Mouse (Mus musculus): ENCODE results near the gene Slc25a30. TPM values are rescaled to one million over a fixed set of nuclear protein-coding genes. Genes with fewer than 3 reads are reported as not detected.
"Not testable (repeated sequence)": the region's sequence is repeated elsewhere in the genome, so short reads cannot be mapped to it uniquely, and the experiment has no call there.

The Slc25a30 gene
- polyA plus RNA-seq (2016; fragmentation: Nextera tagmentation; extraction: Ambion mirVana): 5.3 and 5.5 TPM in 2 replicates

GRCm38 (mm10) chr14:75786868-75787793, at the start of gene Slc25a30:
Slc25a30 (minus strand) TSS chr14:75787037.
- 7% methylated on average over 49 of the region's 51 CpGs for WGBS
- ATAC-seq (ENCODE audit: insufficient number of reproducible peaks, insufficient read depth, low FRiP score, low TSS enrichment): peak; percentile 99
- H3K9me3 ChIP-seq: no peaks in the 10 kb centered on the region
- peak within 1 kb of the TSS; percentile 85 for H3K4me2 ChIP-seq (replicated peaks)
- peak within 1 kb of the TSS; percentile 72 for H3K4me3 ChIP-seq
- peak within 1 kb of the TSS; percentile 70; the same call in 1 of the 2 replicates for H3K27ac ChIP-seq
- H3K9ac ChIP-seq: peak within 1 kb of the TSS; percentile 65
- 0 out of 2 replicates have a peak, but pooled peaks cover 3% of the 10 kb centered on the region for H3K4me1 ChIP-seq
- peaks cover 16% of the 10 kb centered on the region for H3K27me3 ChIP-seq
- H3K36me3 ChIP-seq: no peaks in the 10 kb centered on the region

- Histone ChIP-seq H3K27ac (no peak overlapping the region), H3K4me3 (no peak overlapping the region), H3K9me3 (no peaks in the 10 kb centered on the region), H3K27me3 (no peaks in the 10 kb centered on the region), H3K9ac (no peak overlapping the region), H3K4me1 (peaks cover 23% of the 10 kb centered on the region; the same call in 1 of the 2 replicates), H3K4me2 (replicated peaks) (no peak overlapping the region), H3K36me3 (no peaks in the 10 kb centered on the region)
- WGBS: 91% methylated on average over 3 of the region's 3 CpGs
- ATAC-seq (ENCODE audit: insufficient number of reproducible peaks, insufficient read depth, low FRiP score, low TSS enrichment): no peak
Observed at GRCm38 (mm10) chr14:75836579-75836978, 49.7 kb upstream of the Slc25a30 start.

- Histone ChIP-seq H3K4me2 (replicated peaks) (peak overlapping the region; percentile 93), H3K4me3 (peak overlapping the region; percentile 44), H3K27me3 (no peaks in the 10 kb centered on the region), H3K4me1 (peaks cover 23% of the 10 kb centered on the region; the same call in 1 of the 2 replicates), H3K36me3 (no peaks in the 10 kb centered on the region), H3K9me3 (no peaks in the 10 kb centered on the region), H3K9ac (peak overlapping the region; percentile 68), H3K27ac (peak overlapping the region; percentile 97)
- peak; percentile 17; the same call in 1 of the 2 replicates for ATAC-seq (ENCODE audit: insufficient number of reproducible peaks, insufficient read depth, low FRiP score, low TSS enrichment)
- under 1% methylated on average over 16 of the region's 16 CpGs for WGBS
Observed at GRCm38 (mm10) chr14:75834739-75835381, 48.0 kb upstream of the Slc25a30 start.

GRCm38 (mm10) chr14:75834251-75834738, 47.5 kb upstream of the Slc25a30 start:
- under 1% methylated on average over 10 of the region's 10 CpGs for WGBS
- Histone ChIP-seq H3K4me3 (peak overlapping the region; percentile 44), H3K36me3 (no peaks in the 10 kb centered on the region), H3K4me1 (peaks cover 23% of the 10 kb centered on the region; the same call in 1 of the 2 replicates), H3K9ac (peak overlapping the region; percentile 68), H3K9me3 (no peaks in the 10 kb centered on the region), H3K27ac (peak overlapping the region; percentile 97), H3K27me3 (no peaks in the 10 kb centered on the region), H3K4me2 (replicated peaks) (peak overlapping the region; percentile 93)
- ATAC-seq (ENCODE audit: insufficient number of reproducible peaks, insufficient read depth, low FRiP score, low TSS enrichment): peak; percentile 88

GRCm38 (mm10) chr14:75833546-75834250, 46.9 kb upstream of the Slc25a30 start:
- no peaks in the 10 kb centered on the region for H3K27me3 ChIP-seq
- peak overlapping the region; percentile 97 for H3K27ac ChIP-seq
- WGBS: 5% methylated on average over 12 of the region's 12 CpGs
- H3K9me3 ChIP-seq: no peaks in the 10 kb centered on the region
- peak overlapping the region; percentile 44 for H3K4me3 ChIP-seq
- peaks cover 29% of the 10 kb centered on the region; the same call in 1 of the 2 replicates for H3K4me1 ChIP-seq
- H3K36me3 ChIP-seq: no peaks in the 10 kb centered on the region
- peak overlapping the region; percentile 39; the same call in 1 of the 2 replicates for H3K9ac ChIP-seq
- ATAC-seq (ENCODE audit: insufficient number of reproducible peaks, insufficient read depth, low FRiP score, low TSS enrichment): peak; percentile 31; the same call in 1 of the 2 replicates
- peak overlapping the region; percentile 93 for H3K4me2 ChIP-seq (replicated peaks)

GRCm38 (mm10) chr14:75832982-75833381, 46.1 kb upstream of the Slc25a30 start:
- peak overlapping the region; percentile 93 for H3K4me2 ChIP-seq (replicated peaks)
- no peaks in the 10 kb centered on the region for H3K36me3 ChIP-seq
- H3K4me3 ChIP-seq: peak overlapping the region; percentile 44
- ATAC-seq (ENCODE audit: insufficient number of reproducible peaks, insufficient read depth, low FRiP score, low TSS enrichment): no peak
- no peak overlapping the region for H3K9ac ChIP-seq
- H3K27ac ChIP-seq: peak overlapping the region; percentile 97
- no peaks in the 10 kb centered on the region for H3K9me3 ChIP-seq
- WGBS: 33% methylated on average over 4 of the region's 4 CpGs
- peaks cover 36% of the 10 kb centered on the region; the same call in 1 of the 2 replicates for H3K4me1 ChIP-seq
- H3K27me3 ChIP-seq: no peaks in the 10 kb centered on the region

- 91% methylated on average over 2 of the region's 2 CpGs for WGBS
- Histone ChIP-seq H3K36me3 (no peaks in the 10 kb centered on the region), H3K4me1 (peaks cover 35% of the 10 kb centered on the region; the same call in 1 of the 2 replicates), H3K27ac (no peak overlapping the region), H3K9me3 (no peaks in the 10 kb centered on the region), H3K27me3 (no peaks in the 10 kb centered on the region), H3K4me3 (no peak overlapping the region), H3K9ac (no peak overlapping the region), H3K4me2 (replicated peaks) (no peak overlapping the region)
- ATAC-seq (ENCODE audit: insufficient number of reproducible peaks, insufficient read depth, low FRiP score, low TSS enrichment): no peak
Observed at GRCm38 (mm10) chr14:75832031-75832430, 45.2 kb upstream of the Slc25a30 start.

- not testable (repeated sequence) for H3K9ac ChIP-seq
Observed at GRCm38 (mm10) chr14:75829817-75830216, 43.0 kb upstream of the Slc25a30 start.

GRCm38 (mm10) chr14:75828866-75829806, 42.3 kb upstream of the Slc25a30 start:
- ATAC-seq (ENCODE audit: insufficient number of reproducible peaks, insufficient read depth, low FRiP score, low TSS enrichment): no peak
- 6% methylated on average over 32 of the region's 32 CpGs for WGBS

More at GRCm38 (mm10) chr14:75829817-75830216, 43.0 kb upstream of the Slc25a30 start:
- H3K27me3 ChIP-seq; H3K4me3 ChIP-seq; H3K36me3 ChIP-seq; ATAC-seq (ENCODE audit: insufficient number of reproducible peaks, insufficient read depth, low FRiP score, low TSS enrichment); H3K27ac ChIP-seq; H3K9me3 ChIP-seq: not testable (repeated sequence)
- H3K4me2 ChIP-seq (replicated peaks): peak overlapping the region; percentile 63; the same call in 1 of the 2 replicates
- 57% methylated on average over 14 of the region's 14 CpGs for WGBS
- peaks cover 24% of the 10 kb centered on the region; the same call in 1 of the 2 replicates for H3K4me1 ChIP-seq

GRCm38 (mm10) chr14:75828221-75828620, 41.4 kb upstream of the Slc25a30 start:
- 26% methylated on average over 11 of the region's 11 CpGs for WGBS
- no peaks in the 10 kb centered on the region for H3K27me3 ChIP-seq
- no peak overlapping the region for H3K9ac ChIP-seq
- peak overlapping the region; percentile 63; the same call in 1 of the 2 replicates for H3K4me2 ChIP-seq (replicated peaks)
- H3K9me3 ChIP-seq: no peaks in the 10 kb centered on the region
- H3K4me3 ChIP-seq: no peak overlapping the region
- ATAC-seq (ENCODE audit: insufficient number of reproducible peaks, insufficient read depth, low FRiP score, low TSS enrichment): no peak
- H3K36me3 ChIP-seq: no peaks in the 10 kb centered on the region
- peaks cover 20% of the 10 kb centered on the region; the same call in 1 of the 2 replicates for H3K4me1 ChIP-seq
- H3K27ac ChIP-seq: no peak overlapping the region

More at GRCm38 (mm10) chr14:75828866-75829806, 42.3 kb upstream of the Slc25a30 start:
- Histone ChIP-seq H3K4me3 (peak overlapping the region; percentile 25), H3K4me2 (replicated peaks) (peak overlapping the region; percentile 63), H3K27me3 (no peaks in the 10 kb centered on the region), H3K4me1 (peaks cover 24% of the 10 kb centered on the region; the same call in 1 of the 2 replicates), H3K27ac (no peak overlapping the region), H3K9me3 (no peaks in the 10 kb centered on the region), H3K36me3 (no peaks in the 10 kb centered on the region), H3K9ac (no peak overlapping the region)
